Mouse (Mus musculus) adipose tissue, adult 10 weeks (tissue): ENCODE data around the gene Unc13c. TPM values are rescaled to one million over a fixed set of nuclear protein-coding genes. Genes with fewer than 3 reads are reported as not detected.

Experiments
- polyA plus RNA-seq: library from polyadenylated mRNA; stranded (reverse); fragments of 350-450 nt; fragmentation: Illumina TruSeq; extraction: RNeasy Lipid Tissue Mini Kit (QIAGEN cat#74804); gene quantifications from one replicate; pipeline ENCODE4 v1.2.3, GENCODE M21; 2014; ENCODE audit warnings: low read depth, low replicate concordance

Unc13c gene
- polyA plus RNA-seq, result 0.20 TPM

DNA sequence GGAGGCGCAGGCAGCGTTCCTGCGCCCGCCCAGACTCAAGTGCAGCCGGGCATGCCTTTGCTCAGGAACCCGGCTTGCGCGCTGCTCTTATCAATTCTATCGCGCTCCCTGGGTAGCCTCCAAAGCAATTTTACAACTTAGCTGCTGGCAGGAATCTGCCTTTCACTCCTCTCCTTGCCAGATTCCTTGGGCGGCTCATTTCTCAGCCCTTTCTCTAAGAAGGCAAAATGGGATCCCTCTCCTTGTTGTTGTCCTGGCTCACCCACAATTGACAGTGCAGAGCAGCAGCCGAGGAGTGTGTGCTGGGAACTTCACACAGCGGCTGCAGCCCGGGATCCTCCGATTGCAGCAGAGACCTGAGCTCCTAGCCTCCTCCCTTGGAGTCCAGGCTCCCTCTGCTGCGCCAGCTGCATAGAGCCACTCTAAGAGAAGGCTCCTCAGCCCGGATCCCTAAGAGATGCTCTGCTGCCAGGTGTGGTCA, at the start of gene Unc13c:
TSS of gene Unc13c (minus strand) at position 326 of the 481 bp plus-strand sequence.

Other genes starting within 250 kb of the Unc13c start
- 1.0 TPM for gene Wdr72, start 141.4 kb upstream of the Unc13c start, polyA plus RNA-seq